Mouse (Mus musculus) liver, embryonic 14.5 days (tissue): ENCODE results near the gene Rnaseh2c.

Experiments used
- CTCF ChIP-seq: IDR thresholded peaks from 2 replicates; pipeline ENCODE4 v1.5.1; 2016; ENCODE audit warnings: antibody characterized with exemption, low read depth, control low read depth
- EP300 ChIP-seq: IDR thresholded peaks from 2 replicates; pipeline ENCODE4 v1.6.1; 2016; ENCODE audit warnings: antibody characterized with exemption, low read depth

GRCm38 (mm10) chr19:5645280-5645679 is 43.6 kb downstream of the Rnaseh2c start:
- TF ChIP-seq CTCF, result no peak
- TF ChIP-seq EP300, result no peak
